Mouse (Mus musculus) kidney, embryonic 16.5 days (tissue): Measurements from ENCODE around the gene Actr3b. TPM values are rescaled to one million over a fixed set of nuclear protein-coding genes. Genes with fewer than 3 reads are reported as not detected.
"Not testable (repeated sequence)": the region's sequence is repeated elsewhere in the genome, so short reads cannot be mapped to it uniquely, and the experiment has no call there.

ENCODE experiments used
- ATAC-seq: fragments of 200-750 bp; cut with Nextera tagmentation; 2 replicates; pipeline ENCODE4 v1.8.0; 2017; ENCODE audit warnings: moderate TSS enrichment; ENCODE audit not compliant: low FRiP score, low TSS enrichment
- H3K27ac ChIP-seq: fragments of 300-500 bp; sonication (generic); 2 replicates; pipeline ENCODE4 v1.5.1; 2014; ENCODE audit warnings: low read length
- H3K27me3 ChIP-seq: fragments of 300-500 bp; sonication (generic); 2 replicates; pipeline ENCODE4 v1.6.1; 2014; ENCODE audit warnings: low read length, control low read depth, mixed read lengths; ENCODE audit not compliant: insufficient read depth
- H3K36me3 ChIP-seq: fragments of 300-500 bp; sonication (generic); 2 replicates; pipeline ENCODE4 v1.6.1; 2014; ENCODE audit warnings: low read length, control low read depth, mixed read lengths; ENCODE audit not compliant: insufficient read depth
- H3K4me1 ChIP-seq: fragments of 300-500 bp; sonication (generic); 2 replicates; pipeline ENCODE4 v1.6.1; 2014; ENCODE audit warnings: low read length, control low read depth, mixed read lengths; ENCODE audit not compliant: insufficient read depth
- H3K4me2 ChIP-seq: fragments of 300-500 bp; sonication (generic); replicated peaks from 2 replicates; pipeline ENCODE4 v1.6.1; 2014; ENCODE audit warnings: low read depth, low read length
- H3K4me3 ChIP-seq: fragments of 300-500 bp; sonication (generic); 2 replicates; pipeline ENCODE4 v1.5.1; 2014; ENCODE audit warnings: mild to moderate bottlenecking, low read length
- H3K9ac ChIP-seq: fragments of 300-500 bp; sonication (generic); replicated peaks from 2 replicates; pipeline ENCODE4 v1.6.1; 2014; ENCODE audit warnings: low read length
- H3K9me3 ChIP-seq: fragments of 300-500 bp; sonication (generic); 2 replicates; pipeline ENCODE4 v1.6.1; 2016; ENCODE audit warnings: low read length, control low read depth
- WGBS: fragments of 180-500 bp; shearing (Covaris S2); extraction: QIAGEN DNeasy Blood & Tissue Kit; methylation state at CpG from one replicate; pipeline ENCODE4 v1.1.7; 2014; 5-methylcytosine and 5-hydroxymethylcytosine counted together
- polyA plus RNA-seq: library from polyadenylated mRNA; unstranded; fragments of >200 nt; fragmentation: Nextera tagmentation; extraction: Ambion mirVana; gene quantifications from 2 replicates; pipeline ENCODE4 v1.2.1, GENCODE M21; 2015

Gene Actr3b
- polyA plus RNA-seq, 1 experiment from 2014 or later: 6.2 TPM

GRCm38 (mm10) chr5:25873046-25873445 is 113.2 kb downstream of the Actr3b start:
- WGBS: 72% methylated on average over 2 of the region's 2 CpGs
- no peaks in the 10 kb centered on the region for H3K36me3 ChIP-seq
- H3K9ac ChIP-seq: no peak overlapping the region
- peaks cover 3% of the 10 kb centered on the region; the same call in 1 of the 2 replicates for H3K4me1 ChIP-seq
- H3K27me3 ChIP-seq: no peaks in the 10 kb centered on the region
- H3K4me2 ChIP-seq: no peak overlapping the region
- H3K9me3 ChIP-seq: no peaks in the 10 kb centered on the region; the same call in 1 of the 2 replicates
- no peak for ATAC-seq
- no peak overlapping the region for H3K27ac ChIP-seq
- no peak overlapping the region for H3K4me3 ChIP-seq

GRCm38 (mm10) chr5:25875927-25876326 is 116.1 kb downstream of the Actr3b start:
- H3K9ac ChIP-seq, H3K9me3 ChIP-seq, H3K27me3 ChIP-seq, H3K36me3 ChIP-seq, H3K4me3 ChIP-seq, H3K4me1 ChIP-seq, ATAC-seq, H3K27ac ChIP-seq, H3K4me2 ChIP-seq: not testable (repeated sequence)

GRCm38 (mm10) chr5:25877281-25877680 is 117.5 kb downstream of the Actr3b start:
- ATAC-seq: no peak
- Histone ChIP-seq H3K27ac (no peak overlapping the region), H3K4me2 (no peak overlapping the region), H3K9ac (no peak overlapping the region), H3K4me1 (no peaks in the 10 kb centered on the region), H3K4me3 (no peak overlapping the region), H3K36me3 (no peaks in the 10 kb centered on the region), H3K27me3 (no peaks in the 10 kb centered on the region), H3K9me3 (no peaks in the 10 kb centered on the region)
- 62% methylated on average over 5 of the region's 5 CpGs for WGBS

- Histone ChIP-seq H3K4me1 (no peaks in the 10 kb centered on the region), H3K27ac (no peak overlapping the region), H3K4me3 (no peak overlapping the region), H3K27me3 (no peaks in the 10 kb centered on the region), H3K9ac (no peak overlapping the region), H3K9me3 (no peaks in the 10 kb centered on the region), H3K36me3 (no peaks in the 10 kb centered on the region), H3K4me2 (no peak overlapping the region)
- WGBS: 77% methylated on average over 3 of the region's 3 CpGs
- no peak for ATAC-seq
These were observed 118.2 kb downstream of the Actr3b start for GRCm38 (mm10) chr5:25877996-25878395.

- ATAC-seq: no peak
- 31% methylated on average over 3 of the region's 3 CpGs for WGBS
These were observed 126.9 kb downstream of the Actr3b start for GRCm38 (mm10) chr5:25886708-25887107.

GRCm38 (mm10) chr5:25889746-25890382 is 130.1 kb downstream of the Actr3b start:
- H3K4me3 ChIP-seq: no peak overlapping the region
- no peaks in the 10 kb centered on the region for H3K4me1 ChIP-seq
- H3K4me2 ChIP-seq: no peak overlapping the region
- 43% methylated on average over 3 of the region's 3 CpGs for WGBS
- no peaks in the 10 kb centered on the region for H3K27me3 ChIP-seq
- H3K9ac ChIP-seq: no peak overlapping the region
- no peaks in the 10 kb centered on the region for H3K36me3 ChIP-seq
- H3K27ac ChIP-seq: no peak overlapping the region
- H3K9me3 ChIP-seq: peaks cover 2% of the 10 kb centered on the region; the same call in 1 of the 2 replicates
- no peak for ATAC-seq

More at GRCm38 (mm10) chr5:25886708-25887107, 126.9 kb downstream of the Actr3b start:
- Histone ChIP-seq H3K4me2 (no peak overlapping the region), H3K36me3 (no peaks in the 10 kb centered on the region), H3K9me3 (peaks cover 5% of the 10 kb centered on the region; the same call in 1 of the 2 replicates), H3K4me3 (no peak overlapping the region), H3K9ac (no peak overlapping the region), H3K4me1 (no peaks in the 10 kb centered on the region), H3K27me3 (no peaks in the 10 kb centered on the region), H3K27ac (no peak overlapping the region)

- Histone ChIP-seq H3K9ac (no peak overlapping the region), H3K27me3 (no peaks in the 10 kb centered on the region), H3K27ac (no peak overlapping the region), H3K36me3 (no peaks in the 10 kb centered on the region), H3K9me3 (no peaks in the 10 kb centered on the region), H3K4me2 (no peak overlapping the region), H3K4me1 (no peaks in the 10 kb centered on the region), H3K4me3 (no peak overlapping the region)
- ATAC-seq: no peak
- 72% methylated on average over 1 of the region's 1 CpGs for WGBS
These were observed 131.5 kb downstream of the Actr3b start for GRCm38 (mm10) chr5:25891321-25891720.

Other genes starting within 250 kb of the Actr3b start
- gene Cct8l1, start 243.9 kb upstream of the Actr3b start, polyA plus RNA-seq: not detected in 2 replicates
- gene Xrcc2, start 54.2 kb upstream of the Actr3b start, polyA plus RNA-seq: 7.9 and 11.0 TPM in 2 replicates
- gene Gm21663, start 182.4 kb downstream of the Actr3b start, polyA plus RNA-seq: not detected in 2 replicates
- gene Gm21671, start 194.4 kb downstream of the Actr3b start, polyA plus RNA-seq: not detected in 2 replicates
- gene Gm21680, start 212.7 kb downstream of the Actr3b start, polyA plus RNA-seq: 0.05 TPM in 1 of 2 replicates, not detected in the other
- not detected in 2 replicates for gene Gm21698, start 228.7 kb downstream of the Actr3b start, polyA plus RNA-seq
- not detected in 2 replicates for gene Gm1979, start 244.8 kb downstream of the Actr3b start, polyA plus RNA-seq